Mouse (Mus musculus) spleen, postnatal 14 days (tissue): ENCODE measurements around the gene Shisa8.

ENCODE experiments used
- DNase-seq, 2 experiments: peaks; one replicate each; pipeline ENCODE4 v3.0.0; 2021 to 2022; ENCODE audit warnings: low spot score in 2 of 2

The Shisa8 gene

DNA sequence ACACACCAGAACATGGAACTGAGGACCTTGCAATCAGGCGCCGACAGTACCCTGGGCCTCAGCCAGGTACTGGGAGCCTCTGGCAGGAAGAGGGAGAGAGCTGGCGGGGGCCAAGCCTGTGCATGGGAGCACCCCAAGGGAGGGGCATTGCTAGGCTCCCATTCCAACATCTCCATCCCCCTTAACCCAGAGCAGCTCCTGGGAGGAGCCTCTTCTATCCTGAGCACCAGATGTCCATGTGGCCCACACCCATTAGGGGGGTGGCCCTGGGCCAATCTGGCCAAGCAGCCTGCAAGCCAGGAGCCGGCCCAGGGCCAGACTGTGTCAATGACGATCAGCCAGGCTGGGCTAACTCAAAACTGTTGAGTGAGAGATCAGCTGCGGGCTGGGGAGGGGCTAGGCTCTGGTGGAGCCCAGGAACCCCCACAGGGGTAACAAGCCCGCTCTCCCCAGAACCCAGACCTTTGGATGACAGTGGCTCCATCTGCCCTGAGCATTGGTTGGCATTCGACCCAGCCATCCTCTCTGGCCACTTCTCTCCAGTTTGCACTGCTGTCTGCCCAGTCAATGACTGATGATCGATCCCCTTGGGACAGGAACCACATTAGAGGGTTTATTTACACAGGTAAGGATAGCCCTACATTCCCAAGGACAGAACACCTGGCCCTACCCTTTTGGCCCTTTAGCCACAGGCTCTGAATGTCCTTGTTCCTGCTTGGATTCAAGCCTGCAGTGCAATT is 6.1 kb downstream of the Shisa8 start:
- no peak for DNase-seq

DNA sequence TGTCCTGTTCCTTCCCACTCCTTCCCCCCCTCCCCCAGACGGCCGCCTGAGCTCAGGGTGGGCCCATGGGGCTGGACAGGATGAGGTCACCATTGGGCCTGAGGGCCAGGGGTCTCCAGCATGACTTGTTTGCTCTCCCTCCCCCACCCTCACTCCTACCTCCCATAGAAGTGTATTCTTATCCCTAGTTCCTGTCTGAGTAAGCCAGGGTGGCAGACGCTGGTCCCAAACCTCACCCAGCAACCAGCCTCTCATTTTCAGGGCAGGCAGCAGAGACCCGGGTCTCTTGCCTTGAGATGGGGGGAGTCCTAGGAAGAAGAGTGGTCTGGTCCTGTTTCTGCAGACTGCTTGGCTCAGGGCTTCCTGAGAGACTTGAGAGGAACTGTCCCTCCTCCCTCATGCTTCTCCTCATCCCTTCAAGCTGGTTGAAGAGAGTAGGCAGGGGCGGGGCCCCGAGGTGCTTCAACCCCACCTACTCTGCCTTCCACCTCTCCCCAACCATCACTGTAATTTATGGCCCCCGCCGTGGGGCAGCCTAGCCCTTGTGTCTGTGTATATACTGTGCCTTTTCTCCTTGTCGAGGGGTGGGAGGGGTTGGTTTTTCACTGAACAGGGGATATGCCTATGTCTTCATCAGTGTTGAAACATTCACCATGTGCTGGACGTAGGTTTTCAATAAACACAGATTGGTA is 7.8 kb downstream of the Shisa8 start:
- DNase-seq: no peak

DNA sequence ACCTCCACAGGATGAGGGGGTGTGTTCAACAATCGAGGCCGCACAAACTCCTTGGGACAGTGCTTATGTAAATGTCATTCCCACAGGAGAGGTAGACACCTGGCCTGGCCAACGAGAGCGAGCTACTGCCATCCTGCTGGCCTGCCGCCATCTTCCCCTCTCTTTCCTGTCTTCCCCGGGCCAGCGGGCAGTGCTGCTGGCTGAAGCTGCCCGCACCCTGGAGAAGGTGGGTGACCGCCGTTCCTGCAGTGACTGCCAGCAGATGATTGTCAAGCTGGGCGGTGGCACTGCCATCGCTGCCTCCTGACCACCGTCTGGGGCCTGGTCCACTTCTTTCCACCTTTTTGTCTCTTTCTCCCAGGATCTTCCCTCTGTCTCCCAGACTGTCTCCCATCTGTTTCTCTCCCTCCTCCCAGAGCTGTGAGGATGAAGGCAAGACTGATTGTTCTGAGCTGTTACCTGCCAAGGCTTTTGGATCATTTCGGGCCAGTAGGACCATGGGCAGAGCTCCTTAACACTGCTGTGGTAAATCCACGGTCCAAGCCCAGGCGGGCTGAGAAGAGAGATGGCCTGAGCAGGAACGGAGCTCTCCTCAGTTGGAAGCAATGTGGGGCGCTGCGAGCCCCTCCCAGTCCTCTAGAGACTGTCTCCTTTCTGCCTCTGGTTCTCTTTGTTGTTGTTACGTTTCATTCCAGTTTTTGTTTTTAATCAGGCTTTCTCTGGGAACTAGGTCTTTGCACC is 8.8 kb downstream of the Shisa8 start:
- no peak for DNase-seq

DNA sequence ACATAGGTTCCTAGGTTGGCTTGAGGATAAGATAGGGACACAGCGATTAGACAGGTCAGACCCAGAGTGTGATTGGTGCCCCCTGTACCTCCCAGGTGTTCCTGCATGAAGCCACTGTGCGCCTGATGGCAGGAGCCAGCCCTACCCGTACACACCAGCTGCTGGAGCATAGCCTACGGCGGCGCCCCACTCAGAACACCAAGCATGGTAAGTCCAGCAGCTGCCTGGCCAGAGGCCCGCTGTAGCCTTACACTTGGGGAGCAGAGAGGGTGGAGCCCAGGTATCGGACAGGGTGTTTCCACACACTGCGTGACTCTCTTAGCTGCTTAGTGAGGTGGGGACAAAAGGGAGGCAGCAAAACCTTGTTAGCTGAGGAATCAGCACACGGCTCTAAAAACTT is 9.5 kb downstream of the Shisa8 start:
- no peak for DNase-seq

DNA sequence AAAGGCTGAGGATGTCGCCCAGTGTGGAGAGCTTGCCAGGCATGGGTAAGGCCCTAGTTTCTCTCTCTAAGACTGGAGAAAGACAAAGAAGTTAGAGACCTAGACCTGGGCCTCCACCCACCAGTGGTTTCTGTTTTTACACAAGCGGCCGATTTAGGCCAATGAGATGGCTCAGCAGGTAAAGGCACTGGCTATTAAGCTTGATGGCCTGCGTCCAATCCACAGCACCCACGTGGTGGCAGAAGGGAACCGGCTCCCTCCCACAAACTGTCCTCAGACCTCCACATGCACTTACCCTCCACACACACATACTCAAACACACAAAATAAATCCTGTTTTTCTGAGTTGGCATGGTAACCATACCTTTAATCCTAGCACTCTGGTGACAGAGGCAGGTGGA is 10.5 kb downstream of the Shisa8 start:
- no peak for DNase-seq

DNA sequence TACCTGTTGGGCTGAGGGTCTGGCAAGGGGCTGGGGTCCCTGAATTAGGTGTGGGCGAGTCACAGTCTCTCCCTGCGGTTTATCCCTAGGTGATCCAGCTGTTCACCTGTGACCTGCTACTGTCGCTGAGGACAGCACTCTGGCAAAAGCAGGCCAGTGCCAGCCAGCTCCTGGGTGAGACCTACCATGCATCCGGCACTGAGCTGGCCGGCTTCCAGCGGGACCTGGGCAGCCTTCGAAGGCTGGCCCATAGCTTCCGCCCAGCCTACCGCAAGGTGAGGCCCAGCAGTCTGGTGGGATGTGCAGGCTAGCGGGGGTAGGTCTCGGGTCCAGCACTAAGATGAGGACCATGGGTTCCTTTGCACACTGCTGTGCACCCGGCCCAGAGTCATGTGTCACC is 13.1 kb downstream of the Shisa8 start:
- DNase-seq: no peak

DNA sequence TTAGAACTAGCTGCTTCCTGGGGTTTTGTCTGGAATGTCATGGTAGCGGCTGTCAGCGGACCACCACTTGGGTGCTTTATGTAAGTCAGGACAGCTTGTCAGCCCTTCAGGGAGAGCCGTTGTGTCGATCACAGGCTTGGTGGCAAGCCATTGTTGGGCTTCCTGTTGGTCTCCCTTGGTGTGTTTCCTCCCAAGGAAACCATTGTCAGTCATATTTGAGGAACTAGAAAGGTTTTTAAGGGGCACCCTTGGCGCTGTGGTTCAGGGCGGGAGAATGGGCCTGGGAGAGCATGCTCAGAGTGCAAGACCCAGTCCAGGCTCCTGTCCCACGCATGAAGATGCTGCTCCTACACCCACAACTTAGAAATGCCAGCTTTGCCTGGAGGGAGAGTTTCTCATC is 14.3 kb downstream of the Shisa8 start:
- no peak for DNase-seq

DNA sequence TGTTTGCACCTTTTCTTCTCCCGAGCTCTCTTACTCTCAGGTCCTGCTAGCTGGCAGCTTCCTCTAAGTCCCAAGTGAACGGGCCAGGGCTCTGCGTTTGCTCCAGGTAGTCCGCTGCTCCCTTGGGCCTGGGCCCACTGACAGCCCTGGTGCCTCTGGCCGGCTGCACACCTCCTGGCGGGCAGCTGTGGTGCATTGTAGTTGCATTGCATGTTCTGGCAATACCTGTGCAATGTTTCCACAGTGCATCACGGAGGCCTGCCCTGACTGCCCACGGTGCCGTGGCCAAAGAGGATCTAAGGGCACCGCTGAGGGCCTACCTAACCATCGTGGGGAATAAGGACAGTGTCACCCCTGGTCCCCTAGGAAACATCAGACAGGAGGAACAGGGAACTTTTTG is 14.7 kb downstream of the Shisa8 start:
- no peak for DNase-seq

DNA sequence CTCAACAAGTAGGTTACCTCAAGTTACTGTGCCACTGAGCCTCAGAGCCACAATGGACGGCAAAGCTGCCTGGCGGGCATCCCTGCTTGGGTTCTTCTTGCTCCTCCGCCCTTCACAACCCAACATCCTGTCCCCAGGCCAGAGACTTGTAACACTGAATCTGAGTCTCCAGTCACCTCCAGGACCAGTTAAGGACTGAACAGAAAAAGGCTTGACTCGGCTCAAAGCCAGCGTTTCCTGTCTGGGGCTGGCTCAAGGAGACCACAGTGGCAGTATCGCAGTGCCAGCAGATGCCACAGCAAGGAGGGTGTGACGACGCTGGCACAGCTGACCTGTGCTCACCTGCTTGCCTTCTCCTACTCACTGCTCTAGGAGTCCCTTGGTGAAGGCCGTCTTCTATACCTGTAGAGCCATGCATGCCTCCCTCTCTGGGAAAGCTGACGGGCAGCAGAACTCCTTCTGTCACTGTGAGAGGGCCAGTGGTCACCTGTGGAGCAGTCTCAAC is 15.3 kb downstream of the Shisa8 start:
- DNase-seq: no peak

DNA sequence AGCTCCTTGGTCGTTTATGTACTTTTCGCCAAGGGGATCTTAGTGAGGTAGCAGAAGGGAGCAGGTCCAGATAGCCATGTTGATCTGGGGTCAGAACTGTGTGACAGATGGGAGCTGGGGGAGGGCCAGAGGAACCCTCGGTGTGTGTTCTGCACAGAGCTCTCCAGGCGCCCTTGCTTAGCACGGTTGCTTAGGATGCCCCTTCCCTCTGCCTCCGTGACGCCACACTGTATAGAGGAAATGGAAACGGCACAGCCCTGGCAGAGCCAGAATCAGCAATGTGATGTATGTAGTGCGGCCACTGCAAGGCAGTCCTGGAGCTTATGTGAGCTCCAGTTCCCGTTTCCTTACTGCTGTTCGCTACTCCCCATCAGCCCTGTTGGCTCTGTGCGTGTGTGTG is 16.3 kb downstream of the Shisa8 start:
- no peak for DNase-seq

DNA sequence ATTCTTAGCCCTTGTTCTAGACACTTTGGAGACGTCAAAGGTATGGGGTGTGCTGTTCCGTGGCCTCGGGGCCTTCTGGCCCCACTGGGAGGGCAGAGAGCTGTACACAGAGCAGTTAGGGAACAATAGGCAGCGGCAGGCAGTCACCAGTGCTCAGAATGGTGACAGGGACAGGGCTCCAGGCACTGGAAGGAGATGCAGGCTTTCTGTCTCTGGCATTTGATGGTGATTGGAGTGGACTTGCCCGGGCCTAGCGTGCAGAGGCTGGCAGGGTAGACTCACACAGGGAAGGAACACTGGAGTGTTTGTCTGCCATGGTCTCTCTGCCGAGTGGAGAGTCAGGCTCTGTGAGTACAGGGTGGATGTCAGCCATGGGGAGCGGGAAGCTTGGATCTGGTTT is 20.0 kb downstream of the Shisa8 start:
- no peak for DNase-seq

DNA sequence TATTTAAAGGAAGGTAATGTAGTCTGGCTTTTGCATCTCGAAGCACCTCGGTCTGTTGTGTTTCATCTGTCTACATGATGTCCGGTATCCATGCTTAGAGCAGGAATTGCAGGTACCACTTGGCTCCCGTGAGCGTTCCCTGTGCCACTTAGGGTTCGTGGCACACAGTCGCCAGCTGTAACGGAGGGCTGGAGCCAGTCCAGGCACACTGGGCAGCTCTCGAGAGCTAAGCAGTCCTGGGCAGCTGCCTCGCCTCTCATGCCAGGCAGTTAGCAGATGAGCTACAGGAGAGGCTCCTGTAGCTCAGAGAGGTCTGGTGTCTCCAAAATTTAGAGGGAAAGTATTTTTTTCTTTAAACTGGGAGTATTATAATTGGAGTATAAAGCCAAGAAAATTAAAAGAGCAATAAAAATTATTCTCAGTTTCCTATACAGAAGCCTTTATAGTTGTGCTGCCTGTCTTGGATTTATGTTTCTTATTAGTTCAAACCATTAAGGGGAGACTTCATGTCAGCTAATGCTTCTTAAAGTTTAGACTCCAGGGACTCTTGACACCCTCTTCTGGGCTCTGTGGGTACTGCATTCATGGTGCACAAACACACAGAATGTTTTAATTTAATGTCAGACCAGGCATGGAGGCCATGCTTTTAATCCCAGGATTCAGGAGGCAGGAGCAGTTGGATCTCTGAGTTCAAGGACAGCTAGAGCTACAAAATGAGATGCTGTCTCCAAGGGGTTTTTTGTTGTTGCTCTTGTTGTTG is 24.0 kb downstream of the Shisa8 start:
- DNase-seq: peak in 1 of 2 experiments; percentile 67

DNA sequence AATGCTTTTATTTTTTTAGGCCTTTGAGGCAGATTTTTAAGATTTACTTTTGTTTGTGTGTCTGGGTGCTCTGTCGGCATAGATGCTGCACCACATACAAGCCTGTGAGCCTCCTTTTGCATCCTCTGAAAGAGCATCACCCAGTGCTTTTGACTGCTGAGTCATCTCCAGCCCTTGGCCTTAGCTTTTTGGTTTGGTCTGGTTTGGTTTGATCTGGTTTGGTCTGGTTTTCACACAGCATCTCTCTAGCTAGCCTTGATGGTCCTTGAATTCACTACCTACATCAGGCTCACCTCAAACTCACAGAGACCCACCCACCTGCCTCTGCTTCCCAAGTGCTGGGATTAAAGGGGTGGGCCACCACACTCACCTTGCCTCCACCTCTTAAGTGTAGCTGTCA is 24.7 kb downstream of the Shisa8 start:
- no peak for DNase-seq

DNA sequence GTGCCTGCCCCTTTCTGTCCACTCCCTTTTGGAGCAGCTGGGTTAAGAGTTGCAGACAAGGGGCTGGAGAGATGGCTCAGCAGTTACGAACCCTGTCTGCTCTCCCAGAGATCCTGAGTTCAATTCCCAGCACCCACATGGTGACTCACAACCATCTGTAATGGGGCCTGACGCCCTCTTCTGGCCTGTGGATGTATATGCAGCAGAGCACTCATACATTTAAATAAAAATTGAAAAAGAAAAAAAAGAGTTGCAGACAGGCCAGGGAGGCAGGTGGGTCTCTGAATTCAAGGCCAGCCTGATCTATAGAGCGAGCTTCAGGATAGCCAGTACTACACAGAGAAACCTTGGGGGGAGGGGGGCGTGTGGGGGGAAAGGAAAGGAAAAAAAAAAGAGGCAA is 25.2 kb downstream of the Shisa8 start:
- DNase-seq: no peak

DNA sequence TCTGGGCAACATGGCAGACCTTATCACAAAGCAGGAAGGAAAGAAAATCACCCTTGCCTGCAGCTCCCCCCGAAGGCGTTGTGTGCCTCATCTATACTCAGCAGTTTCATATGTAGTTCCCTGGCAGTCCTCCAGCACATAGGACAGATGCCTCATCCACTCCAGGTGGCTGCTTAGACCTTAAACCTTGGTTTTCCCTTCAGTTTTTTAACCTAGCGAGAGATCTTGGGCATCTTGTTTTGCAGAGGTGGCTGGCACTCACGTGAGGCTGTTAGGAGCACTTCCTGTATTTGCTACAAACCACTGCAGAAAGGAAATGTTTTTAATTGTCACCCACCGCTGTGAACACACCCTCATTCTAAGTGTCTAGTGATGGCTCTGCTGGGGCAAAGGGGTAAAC is 25.7 kb downstream of the Shisa8 start:
- DNase-seq: no peak

DNA sequence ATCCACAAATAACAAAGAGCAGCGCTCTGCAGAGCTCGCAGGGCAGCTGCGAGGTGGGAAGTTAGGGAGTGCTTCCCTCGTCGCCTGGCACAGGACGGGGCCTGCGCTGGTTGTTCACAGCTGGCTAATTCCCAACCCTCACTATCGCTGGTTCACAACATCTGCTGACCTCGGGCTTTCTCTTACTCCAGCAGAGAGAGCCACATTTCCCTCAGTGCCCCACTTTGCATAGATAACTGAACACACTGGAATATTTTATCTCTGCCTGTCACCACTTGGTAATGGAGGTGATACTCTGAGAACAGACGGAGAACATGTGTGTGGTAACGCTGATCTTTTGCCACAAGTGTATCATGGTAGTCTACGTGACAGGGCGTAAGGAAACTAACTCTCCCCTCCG is 26.5 kb downstream of the Shisa8 start:
- no peak for DNase-seq

DNA sequence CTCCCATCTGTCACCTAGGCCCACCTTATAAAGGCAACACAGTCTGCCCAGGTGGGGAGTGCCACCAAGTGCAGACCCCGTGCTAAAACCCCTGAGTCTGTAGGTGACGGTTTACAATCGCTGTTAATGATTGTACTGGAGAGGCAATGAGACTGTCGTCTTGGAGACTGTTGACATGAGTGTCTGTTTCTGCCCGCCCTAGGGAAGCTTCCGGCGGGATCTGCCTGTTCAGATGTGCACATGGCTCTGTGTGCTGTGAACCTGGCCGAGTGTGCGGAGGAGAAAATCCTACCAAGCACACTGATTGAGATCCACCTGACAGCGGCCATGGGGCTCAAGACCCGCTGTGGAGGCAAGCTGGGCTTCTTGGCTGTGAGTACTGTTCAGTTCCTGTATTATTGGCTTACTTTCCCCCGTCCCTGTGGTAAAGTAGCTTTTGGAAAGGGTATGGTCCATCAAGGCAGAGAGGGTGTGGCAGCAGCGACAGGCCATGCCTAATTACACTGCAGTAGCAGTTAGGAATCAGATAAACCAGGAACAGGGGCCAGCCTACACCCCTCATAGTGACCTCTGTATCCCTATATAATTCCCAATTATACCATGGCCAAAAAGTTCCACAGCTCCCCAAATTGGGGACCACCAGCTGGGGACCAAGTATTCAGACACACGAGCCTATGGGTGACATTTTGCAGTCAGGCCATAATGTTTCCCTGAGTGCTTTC is 27.4 kb downstream of the Shisa8 start:
- DNase-seq: no peak

DNA sequence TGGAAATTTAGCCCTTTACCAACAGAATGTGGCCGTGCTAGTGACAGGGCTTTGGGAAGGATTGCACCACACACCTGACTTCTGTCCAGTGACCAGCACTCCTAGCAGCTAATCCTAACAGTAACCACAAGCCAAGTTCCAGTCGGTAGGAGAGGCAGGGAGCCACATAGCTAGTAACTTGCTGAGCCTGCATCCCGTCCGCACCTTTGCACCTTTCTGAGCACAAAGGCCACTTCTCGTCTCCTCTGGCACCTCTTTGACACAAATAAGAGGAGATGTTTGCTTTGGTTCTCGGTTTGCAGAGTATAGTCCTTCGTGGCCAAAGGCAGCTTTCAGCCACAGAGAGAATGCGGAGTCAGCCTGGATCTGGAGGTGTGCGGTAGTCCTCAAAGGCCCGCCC is 28.0 kb downstream of the Shisa8 start:
- DNase-seq: no peak

DNA sequence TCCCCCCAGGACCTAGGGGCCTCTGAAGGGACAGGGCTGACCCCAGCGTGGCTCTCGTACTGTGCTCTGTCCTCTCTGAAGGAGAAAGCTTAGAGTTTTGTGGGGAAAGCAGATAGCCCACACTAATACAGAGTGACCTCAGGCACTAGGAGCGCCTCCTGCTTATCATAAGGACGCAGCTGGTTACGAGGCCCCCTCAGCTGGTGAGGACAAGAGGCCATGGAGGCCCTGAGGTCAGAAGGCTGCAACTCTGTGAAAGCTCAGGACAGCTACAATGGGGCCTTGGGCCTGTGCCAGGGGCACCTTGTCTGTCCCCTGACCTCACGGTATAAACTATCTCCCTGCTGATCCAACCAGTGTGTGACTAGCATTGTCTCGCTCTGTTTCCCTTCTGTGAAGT is 28.4 kb downstream of the Shisa8 start:
- no peak for DNase-seq

DNA sequence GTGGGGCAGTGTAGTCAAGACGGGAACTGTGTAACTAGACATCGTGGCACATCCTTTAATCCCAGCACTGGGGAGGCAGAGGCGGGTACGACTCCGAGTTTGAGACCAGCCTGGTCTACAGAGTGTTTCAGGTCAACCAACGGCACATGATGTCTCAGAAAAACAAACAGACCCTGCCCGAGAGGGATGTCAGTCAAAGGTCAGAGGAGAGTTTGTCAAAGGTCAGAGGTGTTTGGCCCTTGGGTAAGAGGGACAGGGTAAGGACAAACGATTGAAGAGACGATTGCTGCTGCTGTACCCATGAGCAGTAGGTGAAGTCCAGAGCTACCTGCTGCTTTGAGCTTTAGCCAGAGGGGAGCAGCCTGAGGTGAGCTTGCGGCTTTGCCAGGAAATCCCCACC is 29.0 kb downstream of the Shisa8 start:
- no peak for DNase-seq

DNA sequence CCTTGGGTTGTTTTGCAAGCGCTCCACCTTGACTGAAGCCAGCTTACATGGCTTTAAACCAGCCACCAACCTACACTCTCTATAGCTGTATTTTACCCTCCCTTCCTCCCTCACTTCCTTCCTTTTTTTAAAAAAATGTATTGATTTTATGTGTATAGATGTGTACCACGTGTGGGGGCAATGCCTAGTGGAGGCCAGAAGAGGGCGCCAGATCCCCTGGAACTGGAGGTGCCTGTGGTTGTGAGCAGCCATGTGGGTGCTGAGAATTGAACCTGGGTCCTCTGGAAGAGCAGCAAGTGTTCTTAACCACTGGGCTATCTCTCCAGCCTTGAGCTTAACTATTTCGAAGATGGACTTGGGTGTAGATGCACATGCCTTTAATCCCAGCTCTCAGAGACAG is 30.3 kb downstream of the Shisa8 start:
- no peak for DNase-seq
